Mouse (Mus musculus): ENCODE data around the gene Angel1.

DNA sequence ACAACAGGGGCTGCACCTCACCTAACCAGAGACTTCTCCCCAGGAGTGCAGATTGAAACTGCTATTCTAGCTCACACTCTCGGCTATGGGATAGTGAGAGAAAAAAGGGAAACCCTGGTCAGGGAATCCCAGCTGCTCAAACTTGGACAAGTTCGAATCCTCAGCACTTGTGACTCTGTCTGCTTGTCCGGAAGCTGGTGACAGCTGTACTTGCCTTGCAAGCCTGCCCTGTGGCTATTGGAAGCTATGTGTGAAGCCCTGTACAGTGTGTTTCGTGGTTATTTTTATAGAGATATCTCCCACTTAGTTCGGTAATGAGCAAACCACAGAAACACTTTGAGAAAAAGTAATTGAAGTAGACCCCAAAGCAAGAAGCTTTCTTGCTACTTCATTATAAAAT is 53.8 kb downstream of the Angel1 start:
- TF ChIP-seq EP300 (IDR thresholded peaks at IDR 0.05) (no peak), CTCF (IDR thresholded peaks at IDR 0.05) (no peak)

Data from lung, postnatal 0 days (tissue).